Mouse (Mus musculus) kidney, postnatal 0 days (tissue): ENCODE data around the gene Bace2. TPM values are rescaled to one million over a fixed set of nuclear protein-coding genes. Genes with fewer than 3 reads are reported as not detected.

Experiments used
- ATAC-seq: fragments of 200-750 bp; cut with Nextera tagmentation; replicated peaks from 2 replicates; pipeline ENCODE4 v1.8.0; 2017; ENCODE audit warnings: low read depth, moderate number of reproducible peaks, moderate TSS enrichment, moderate library complexity; ENCODE audit not compliant: low FRiP score
- DNase-seq: peaks from one replicate; pipeline ENCODE4 v3.0.0-alpha.2; 2016; ENCODE audit warnings: low spot score
- H3K27ac ChIP-seq: fragments of 300-500 bp; sonication (generic); 2 replicates; pipeline ENCODE4 v1.5.1; 2014; ENCODE audit warnings: mild to moderate bottlenecking
- H3K27me3 ChIP-seq: fragments of 300-500 bp; sonication (generic); 2 replicates; pipeline ENCODE4 v1.6.1; 2014; ENCODE audit warnings: low read length, mixed read lengths; ENCODE audit not compliant: insufficient read depth
- H3K36me3 ChIP-seq: fragments of 300-500 bp; sonication (generic); 2 replicates; pipeline ENCODE4 v1.6.1; 2014; ENCODE audit warnings: low read length, mixed read lengths; ENCODE audit not compliant: insufficient read depth
- H3K4me1 ChIP-seq: fragments of 300-500 bp; sonication (generic); replicated peaks from 2 replicates; pipeline ENCODE4 v1.6.1; 2014; ENCODE audit warnings: antibody characterized with exemption, low read length, mixed read lengths; ENCODE audit not compliant: insufficient read depth
- H3K4me2 ChIP-seq: fragments of 300-500 bp; sonication (generic); 2 replicates; pipeline ENCODE4 v1.6.1; 2014; ENCODE audit warnings: mild to moderate bottlenecking, low read length, moderate library complexity, mixed read lengths
- H3K4me3 ChIP-seq: fragments of 300-500 bp; sonication (generic); replicated peaks from 2 replicates; pipeline ENCODE4 v1.5.1; 2014; ENCODE audit warnings: low read depth, low read length
- H3K9ac ChIP-seq: fragments of 300-500 bp; sonication (generic); 2 replicates; pipeline ENCODE4 v1.6.1; 2014; ENCODE audit warnings: low read depth, low read length
- H3K9me3 ChIP-seq: fragments of 300-500 bp; sonication (generic); replicated peaks from 2 replicates; pipeline ENCODE4 v1.6.1; 2016; ENCODE audit warnings: low read length, inconsistent platforms, mixed read lengths
- CTCF ChIP-seq: IDR thresholded peaks from 2 replicates; pipeline ENCODE4 v1.5.1; 2016; ENCODE audit warnings: antibody characterized with exemption, low read depth, mild to moderate bottlenecking, moderate library complexity
- WGBS: fragments of 180-500 bp; shearing (Covaris S2); extraction: QIAGEN DNeasy Blood & Tissue Kit; methylation state at CpG from one replicate; pipeline ENCODE4 v1.1.7; 2014; 5-methylcytosine and 5-hydroxymethylcytosine counted together
- polyA plus RNA-seq: library from polyadenylated mRNA; unstranded; fragments of >200 nt; fragmentation: Nextera tagmentation; extraction: Ambion mirVana; gene quantifications from 2 replicates; pipeline ENCODE4 v1.2.1, GENCODE M21; 2015

Bace2 gene
- polyA plus RNA-seq, 1 experiment from 2014 or later: 11.2 TPM

GRCm38 (mm10) chr16:97434206-97434605 is 77.7 kb downstream of the Bace2 start:
- H3K4me2 ChIP-seq: no peak overlapping the region
- H3K27ac ChIP-seq: no peak overlapping the region
- H3K9me3 ChIP-seq: no peaks in the 10 kb centered on the region
- H3K36me3 ChIP-seq: no peaks in the 10 kb centered on the region
- TF ChIP-seq CTCF: no peak
- DNase-seq (no peak), ATAC-seq (no peak)
- no peaks in the 10 kb centered on the region for H3K27me3 ChIP-seq
- no peak overlapping the region for H3K4me3 ChIP-seq
- H3K9ac ChIP-seq: no peak overlapping the region
- 72% methylated on average over 2 of the region's 2 CpGs for WGBS
- no peaks in the 10 kb centered on the region for H3K4me1 ChIP-seq

DNA sequence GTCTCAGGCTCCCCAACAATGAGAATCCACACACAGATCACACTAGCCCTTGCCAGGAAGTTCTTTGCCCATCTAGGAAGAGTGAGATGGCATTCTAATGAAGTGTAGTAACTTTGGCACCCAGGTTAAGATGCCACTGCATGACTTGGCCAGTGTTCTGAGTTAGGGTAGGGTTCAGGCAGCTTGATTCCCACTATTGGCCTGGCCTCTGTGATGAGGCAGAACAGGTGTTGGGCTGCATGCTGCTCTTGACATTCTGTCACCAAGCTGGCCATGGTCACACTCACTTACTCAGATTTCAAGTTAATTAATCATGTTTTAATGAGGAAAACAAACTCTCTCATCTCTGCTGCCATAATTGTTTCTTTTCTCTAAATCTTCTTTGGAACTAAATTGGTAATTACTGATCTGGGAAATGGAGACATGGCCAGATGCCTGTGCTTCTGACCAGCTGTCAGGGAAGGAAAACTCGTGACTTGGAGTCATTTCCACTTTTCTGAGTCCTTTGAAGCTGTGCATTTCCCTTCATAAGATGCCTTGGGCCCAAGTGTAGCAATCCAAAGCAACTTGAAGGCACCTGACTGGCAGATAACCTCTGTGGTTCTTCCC is 81.0 kb downstream of the Bace2 start:
- no peak overlapping the region for H3K27ac ChIP-seq
- no peak for ATAC-seq
- no peaks in the 10 kb centered on the region for H3K27me3 ChIP-seq
- DNase-seq: no peak
- no peak overlapping the region for H3K4me3 ChIP-seq
- H3K9me3 ChIP-seq: no peaks in the 10 kb centered on the region
- H3K4me1 ChIP-seq: no peaks in the 10 kb centered on the region
- no peak overlapping the region for H3K4me2 ChIP-seq
- 18% methylated on average over 1 of the region's 1 CpGs for WGBS
- no peaks in the 10 kb centered on the region for H3K36me3 ChIP-seq
- H3K9ac ChIP-seq: no peak overlapping the region
- TF ChIP-seq CTCF: no peak

GRCm38 (mm10) chr16:97438191-97438590 is 81.6 kb downstream of the Bace2 start:
- 83% methylated on average over 3 of the region's 3 CpGs for whole genome bisulfite sequencing
- Histone ChIP-seq H3K27me3 (no peaks in the 10 kb centered on the region), H3K4me3 (no peak overlapping the region), H3K36me3 (no peaks in the 10 kb centered on the region), H3K4me1 (no peaks in the 10 kb centered on the region), H3K9ac (no peak overlapping the region), H3K27ac (no peak overlapping the region), H3K4me2 (no peak overlapping the region), H3K9me3 (no peaks in the 10 kb centered on the region)
- DNase-seq (no peak), ATAC-seq (no peak)
- no peak for TF ChIP-seq CTCF

DNA sequence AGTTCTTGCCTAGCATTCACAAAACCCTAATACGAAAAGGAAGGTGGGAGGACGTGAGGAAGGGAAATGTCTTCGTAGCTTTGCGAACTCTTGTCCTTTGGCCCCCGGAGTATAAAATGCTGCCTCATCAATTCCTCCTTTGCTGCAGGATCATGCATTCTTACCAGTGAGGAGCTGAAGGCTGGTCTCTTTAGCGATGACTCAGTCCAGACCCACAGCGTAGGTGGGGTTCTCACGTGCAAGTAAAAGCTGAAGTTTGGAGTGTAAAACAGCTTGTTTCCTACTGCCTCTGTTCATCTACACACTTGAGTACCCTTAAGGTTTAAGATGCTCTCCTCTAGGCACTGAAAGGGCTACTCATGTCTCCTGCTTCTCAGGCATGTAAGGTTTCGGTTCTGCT is 85.4 kb downstream of the Bace2 start:
- WGBS: 66% methylated on average over 9 of the region's 9 CpGs
- TF ChIP-seq CTCF: no peak

DNA sequence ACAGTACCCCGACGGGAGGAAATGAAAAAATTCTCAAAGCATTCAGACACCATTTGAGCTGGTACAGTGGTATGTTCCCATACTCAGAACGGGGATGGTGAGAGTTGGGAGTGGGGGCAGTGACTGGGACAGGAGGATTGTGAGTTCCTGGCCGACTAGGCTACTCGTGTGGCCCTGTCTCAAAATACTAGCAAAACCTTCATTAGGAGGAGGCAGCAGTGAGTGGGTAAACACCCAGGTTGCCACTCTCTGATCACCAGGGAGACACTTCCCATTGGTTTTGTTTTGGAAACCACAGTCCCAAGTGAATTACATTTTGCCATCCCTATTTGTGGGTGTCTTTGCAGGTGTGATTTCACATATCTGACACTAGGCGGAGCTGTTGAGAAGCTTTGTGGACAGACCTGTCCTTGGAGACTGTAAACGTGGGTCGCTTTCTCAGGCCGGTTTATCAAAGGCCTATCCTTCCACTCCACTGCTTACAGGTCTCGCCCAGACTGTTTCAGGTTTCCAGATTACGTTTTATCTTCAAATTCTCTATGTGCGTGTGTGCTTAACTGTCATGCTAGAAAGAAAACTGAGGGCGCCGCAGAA is 87.2 kb downstream of the Bace2 start:
- WGBS: 45% methylated on average over 14 of the region's 14 CpGs
- DNase-seq (peak; percentile 84), ATAC-seq (peak; percentile 75; the same call in 1 of the 2 replicates)
- Histone ChIP-seq H3K27me3 (no peaks in the 10 kb centered on the region), H3K36me3 (no peaks in the 10 kb centered on the region), H3K27ac (no peak overlapping the region), H3K9ac (no peak overlapping the region), H3K4me2 (no peak overlapping the region), H3K4me3 (no peak overlapping the region), H3K4me1 (no peaks in the 10 kb centered on the region), H3K9me3 (no peaks in the 10 kb centered on the region)
- peak; percentile 94 for TF ChIP-seq CTCF

More for the DNA sequence above, 85.4 kb downstream of the Bace2 start:
- H3K27me3 ChIP-seq: no peaks in the 10 kb centered on the region
- no peak overlapping the region for H3K27ac ChIP-seq
- H3K36me3 ChIP-seq: no peaks in the 10 kb centered on the region
- no peaks in the 10 kb centered on the region for H3K9me3 ChIP-seq
- ATAC-seq (no peak), DNase-seq (no peak)
- H3K4me3 ChIP-seq: no peak overlapping the region
- H3K4me2 ChIP-seq: no peak overlapping the region
- no peak overlapping the region for H3K9ac ChIP-seq
- H3K4me1 ChIP-seq: no peaks in the 10 kb centered on the region

DNA sequence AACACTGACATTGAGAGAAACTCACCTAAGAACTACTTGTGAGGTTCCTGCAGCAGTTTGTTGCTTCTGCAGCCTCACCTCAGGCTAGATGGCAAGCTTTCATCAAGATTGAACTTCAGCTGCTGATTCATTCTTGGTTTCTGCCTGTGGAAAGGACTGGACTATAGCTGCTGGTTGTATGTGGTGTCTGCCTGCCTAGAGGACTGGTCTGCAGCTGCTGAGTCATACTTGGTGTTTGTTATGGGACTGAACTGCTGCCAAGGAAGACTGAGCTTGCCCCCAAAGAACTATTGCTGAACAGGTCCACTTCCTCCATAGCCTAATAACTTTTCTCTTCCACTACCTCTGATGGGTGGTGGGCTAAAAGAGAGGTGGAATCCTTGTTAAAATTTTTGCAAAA is 90.8 kb downstream of the Bace2 start:
- Histone ChIP-seq H3K27me3 (no peaks in the 10 kb centered on the region), H3K9me3 (no peaks in the 10 kb centered on the region), H3K4me1 (no peaks in the 10 kb centered on the region), H3K36me3 (no peaks in the 10 kb centered on the region), H3K27ac (no peak overlapping the region), H3K4me2 (no peak overlapping the region), H3K9ac (no peak overlapping the region), H3K4me3 (no peak overlapping the region)
- DNase-seq: no peak
- no peak for TF ChIP-seq CTCF
- ATAC-seq: no peak

DNA sequence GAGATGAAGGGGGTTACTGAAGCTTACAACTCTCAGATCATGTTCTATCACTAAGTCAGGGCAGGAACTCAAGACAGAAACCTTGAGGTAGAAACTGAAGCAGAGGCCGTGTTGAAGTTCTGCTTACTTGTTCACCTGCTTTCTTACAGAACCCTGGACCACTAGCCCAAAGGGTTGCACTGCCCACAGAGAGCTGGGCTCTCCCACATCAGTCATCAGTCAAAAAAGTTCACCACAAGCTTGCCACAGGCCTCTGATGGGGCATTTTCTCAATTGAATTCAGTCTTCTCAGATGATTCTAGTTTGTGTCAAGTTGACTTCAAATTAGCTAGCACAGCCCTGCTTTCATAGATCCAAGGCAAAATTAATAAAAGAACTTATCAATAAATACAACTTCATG is 103.3 kb downstream of the Bace2 start:
- no peak for DNase-seq
- Histone ChIP-seq H3K9me3 (no peaks in the 10 kb centered on the region), H3K4me3 (no peak overlapping the region), H3K4me2 (no peak overlapping the region), H3K9ac (no peak overlapping the region), H3K27ac (no peak overlapping the region), H3K36me3 (no peaks in the 10 kb centered on the region), H3K4me1 (no peaks in the 10 kb centered on the region), H3K27me3 (no peaks in the 10 kb centered on the region)
- 52% methylated on average over 1 of the region's 1 CpGs for WGBS
- no peak for TF ChIP-seq CTCF
- no peak for ATAC-seq
